Mouse (Mus musculus): Measurements from ENCODE around the gene Efcab9.

Gene Efcab9

DNA sequence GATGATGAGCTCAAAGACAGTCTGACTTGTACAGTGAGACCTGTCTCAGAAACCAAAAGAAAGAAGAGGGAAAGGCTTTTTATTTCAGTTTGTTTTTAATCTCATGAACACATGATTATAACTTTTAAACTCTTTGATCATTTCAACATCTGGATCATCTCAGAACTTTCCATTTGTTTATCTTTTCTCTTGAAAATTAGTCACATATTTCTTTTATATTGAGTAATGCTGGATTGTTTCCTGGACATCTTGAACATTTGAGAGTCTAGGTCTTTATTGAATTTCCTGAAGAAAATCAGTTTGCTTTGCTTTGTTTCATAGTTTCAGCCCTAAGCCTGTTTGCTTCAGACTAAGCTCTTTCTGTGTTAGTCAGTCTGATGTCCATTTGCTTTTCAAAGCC, 43.5 kb downstream of the Efcab9 start:
- no peak for TF ChIP-seq POU5F1 (IDR thresholded peaks at IDR 0.05; ENCODE audit: borderline replicate concordance, low read length)
- TF ChIP-seq NANOG (IDR thresholded peaks at IDR 0.05; ENCODE audit: borderline replicate concordance, low read length), result no peak
- TF ChIP-seq CTCF (conservative IDR thresholded peaks at IDR 0.05; ENCODE audit: low read length), result no peak
- no peaks in the 10 kb centered on the region for H3K27me3 ChIP-seq (ENCODE audit: insufficient read depth, low read length)
- H3K9me3 ChIP-seq (ENCODE audit: low read length), result no peaks in the 10 kb centered on the region
- H3K4me3 ChIP-seq (replicated peaks; ENCODE audit: low read length), result no peak overlapping the region
- H3K36me3 ChIP-seq (ENCODE audit: insufficient read depth, low read length), result no peaks in the 10 kb centered on the region
- 0 out of 2 replicates have a peak, but pooled peaks cover 4% of the 10 kb centered on the region for H3K4me1 ChIP-seq (replicated peaks; ENCODE audit: low read depth, low read length)

DNA sequence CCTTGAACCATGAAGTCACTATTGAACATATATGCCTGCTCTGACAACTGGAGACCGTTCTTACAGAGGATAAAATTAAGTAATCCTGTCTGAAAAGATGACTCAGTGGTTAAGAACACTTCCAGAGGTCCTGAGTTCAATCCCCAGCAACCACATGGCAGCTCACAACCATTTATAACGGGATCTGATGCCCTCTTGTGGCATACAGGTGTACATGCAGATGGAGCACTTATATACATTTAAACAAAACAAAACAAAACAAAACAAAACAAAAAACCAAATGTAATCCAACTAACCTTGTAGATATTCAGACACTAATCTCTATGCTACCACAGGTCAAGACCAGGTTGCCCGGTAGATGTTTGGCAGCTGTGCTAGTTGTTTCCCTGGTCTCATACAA, 44.4 kb downstream of the Efcab9 start:
- Histone ChIP-seq H3K4me3 (replicated peaks; ENCODE audit: low read length) (no peak overlapping the region), H3K9me3 (ENCODE audit: low read length) (no peaks in the 10 kb centered on the region), H3K4me1 (replicated peaks; ENCODE audit: low read depth, low read length) (0 out of 2 replicates have a peak, but pooled peaks cover 4% of the 10 kb centered on the region), H3K36me3 (ENCODE audit: insufficient read depth, low read length) (no peaks in the 10 kb centered on the region), H3K27me3 (ENCODE audit: insufficient read depth, low read length) (no peaks in the 10 kb centered on the region)
- TF ChIP-seq POU5F1 (IDR thresholded peaks at IDR 0.05; ENCODE audit: borderline replicate concordance, low read length), result no peak
- TF ChIP-seq NANOG (IDR thresholded peaks at IDR 0.05; ENCODE audit: borderline replicate concordance, low read length), result no peak
- TF ChIP-seq CTCF (conservative IDR thresholded peaks at IDR 0.05; ENCODE audit: low read length), result peak; percentile 63

DNA sequence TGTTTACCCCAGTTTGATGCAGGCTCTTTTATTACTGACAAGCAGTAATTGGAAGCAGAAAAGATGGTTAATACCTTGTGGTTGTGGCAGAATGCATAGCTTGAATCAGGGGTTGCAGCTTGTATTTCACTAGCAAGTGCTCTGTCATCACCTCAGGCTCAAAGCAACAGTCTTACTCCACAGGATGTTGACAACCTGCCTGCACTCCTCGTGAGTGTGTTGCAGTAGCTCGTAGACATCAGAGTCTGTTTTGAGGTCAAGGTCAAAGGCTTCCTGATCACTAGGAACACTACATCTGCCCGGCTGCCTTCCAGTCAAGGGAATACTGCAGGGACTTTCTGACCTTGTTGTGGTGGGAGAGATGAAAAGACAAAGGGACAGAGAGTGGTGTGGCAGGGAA, 45.3 kb downstream of the Efcab9 start:
- H3K9me3 ChIP-seq (ENCODE audit: low read length), result no peaks in the 10 kb centered on the region
- TF ChIP-seq POU5F1 (IDR thresholded peaks at IDR 0.05; ENCODE audit: borderline replicate concordance, low read length) (no peak), NANOG (IDR thresholded peaks at IDR 0.05; ENCODE audit: borderline replicate concordance, low read length) (no peak), CTCF (conservative IDR thresholded peaks at IDR 0.05; ENCODE audit: low read length) (no peak)
- no peaks in the 10 kb centered on the region for H3K27me3 ChIP-seq (ENCODE audit: insufficient read depth, low read length)
- H3K4me3 ChIP-seq (replicated peaks; ENCODE audit: low read length), result no peak overlapping the region
- H3K36me3 ChIP-seq (ENCODE audit: insufficient read depth, low read length), result no peaks in the 10 kb centered on the region
- H3K4me1 ChIP-seq (replicated peaks; ENCODE audit: low read depth, low read length), result 0 out of 2 replicates have a peak, but pooled peaks cover 4% of the 10 kb centered on the region

DNA sequence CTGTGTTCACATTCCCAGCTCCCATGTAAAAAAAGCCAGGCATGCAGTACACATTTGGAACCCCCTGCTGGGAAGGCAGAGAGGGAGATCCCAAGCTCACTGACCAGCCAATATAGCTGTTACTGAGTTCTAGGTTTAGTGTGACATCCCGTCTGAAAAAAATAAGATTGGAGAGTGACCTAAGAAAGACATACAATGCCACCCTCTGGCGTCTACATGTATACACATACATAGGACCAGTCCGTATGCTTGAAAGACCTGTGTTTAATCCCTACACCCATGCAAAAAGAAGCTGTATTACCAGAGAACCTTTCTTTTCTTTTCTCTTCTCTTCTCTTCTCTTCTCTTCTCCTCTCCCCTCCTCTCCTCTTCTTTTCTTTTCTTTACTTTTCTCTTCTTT, 46.6 kb downstream of the Efcab9 start:
- TF ChIP-seq NANOG (IDR thresholded peaks at IDR 0.05; ENCODE audit: borderline replicate concordance, low read length) (no peak), POU5F1 (IDR thresholded peaks at IDR 0.05; ENCODE audit: borderline replicate concordance, low read length) (no peak)
- Histone ChIP-seq H3K36me3 (ENCODE audit: insufficient read depth, low read length) (no peaks in the 10 kb centered on the region), H3K27me3 (ENCODE audit: insufficient read depth, low read length) (no peaks in the 10 kb centered on the region), H3K4me1 (replicated peaks; ENCODE audit: low read depth, low read length) (0 out of 2 replicates have a peak, but pooled peaks cover 4% of the 10 kb centered on the region), H3K4me3 (replicated peaks; ENCODE audit: low read length) (no peak overlapping the region), H3K9me3 (ENCODE audit: low read length) (no peaks in the 10 kb centered on the region)

DNA sequence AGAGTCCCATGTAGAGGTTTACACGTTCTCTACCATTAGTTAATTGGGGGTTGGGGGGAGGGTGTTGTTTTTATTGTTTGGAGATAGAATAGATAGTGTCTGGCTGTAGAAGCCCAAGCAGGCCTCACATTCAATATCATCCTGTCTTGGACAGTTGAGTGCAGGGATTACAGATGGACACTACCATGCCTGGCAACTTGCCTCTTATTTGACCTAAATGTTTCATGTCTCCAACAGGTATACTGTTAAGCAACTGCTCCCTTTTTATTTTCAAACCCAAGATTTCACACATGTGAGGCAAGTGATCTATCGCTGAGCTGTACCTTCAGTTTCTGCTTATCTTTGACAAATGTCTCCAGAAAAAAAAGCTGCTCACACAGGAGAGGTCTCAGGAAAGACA, 50.4 kb downstream of the Efcab9 start:
- Histone ChIP-seq H3K9me3 (ENCODE audit: low read length) (no peaks in the 10 kb centered on the region), H3K36me3 (ENCODE audit: insufficient read depth, low read length) (no peaks in the 10 kb centered on the region), H3K27me3 (ENCODE audit: insufficient read depth, low read length) (no peaks in the 10 kb centered on the region), H3K4me1 (replicated peaks; ENCODE audit: low read depth, low read length) (0 out of 2 replicates have a peak, but pooled peaks cover under 1% of the 10 kb centered on the region), H3K4me3 (replicated peaks; ENCODE audit: low read length) (no peak overlapping the region)
- TF ChIP-seq CTCF (conservative IDR thresholded peaks at IDR 0.05; ENCODE audit: low read length) (no peak), POU5F1 (IDR thresholded peaks at IDR 0.05; ENCODE audit: borderline replicate concordance, low read length) (no peak), NANOG (IDR thresholded peaks at IDR 0.05; ENCODE audit: borderline replicate concordance, low read length) (no peak)

DNA sequence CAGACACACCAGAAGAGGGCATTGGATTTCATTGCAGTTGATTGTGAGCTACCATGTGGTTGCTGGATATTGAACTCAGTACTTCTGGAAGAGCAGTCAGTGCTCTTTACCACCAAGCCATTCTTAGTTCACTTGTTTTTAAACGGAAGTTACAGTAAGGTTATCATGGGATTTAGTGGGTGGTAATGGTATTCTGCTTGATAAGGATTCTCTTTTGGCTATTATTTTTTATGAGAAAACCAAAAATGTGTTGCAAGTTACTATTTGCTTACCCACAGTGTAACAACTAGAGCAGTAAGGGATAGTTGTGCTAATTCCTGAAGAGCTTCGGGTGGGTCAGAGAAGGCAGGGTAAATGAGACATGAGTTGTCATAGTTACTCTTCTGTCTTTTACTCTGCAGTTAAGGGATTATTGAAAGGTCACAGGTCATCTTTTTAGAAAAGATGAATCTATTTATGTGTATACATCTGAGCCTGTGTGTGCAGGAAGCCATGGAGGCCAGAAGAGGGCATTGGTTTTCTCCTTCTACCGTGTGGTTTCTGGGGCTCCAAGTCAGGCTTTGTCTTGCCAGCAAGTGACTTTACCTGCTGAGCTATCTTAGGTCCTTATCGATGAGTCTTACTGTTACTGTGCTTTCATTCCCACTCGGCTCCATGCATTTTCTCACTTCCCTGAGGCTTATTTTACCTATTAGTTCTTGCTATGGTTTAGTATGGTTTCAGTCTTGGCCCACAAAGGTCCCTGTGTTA, 56.2 kb downstream of the Efcab9 start:
- Histone ChIP-seq H3K27me3 (ENCODE audit: insufficient read depth, low read length) (no peaks in the 10 kb centered on the region), H3K36me3 (ENCODE audit: insufficient read depth, low read length) (no peaks in the 10 kb centered on the region), H3K4me3 (replicated peaks; ENCODE audit: low read length) (no peak overlapping the region), H3K4me1 (replicated peaks; ENCODE audit: low read depth, low read length) (0 out of 2 replicates have a peak, but pooled peaks cover 5% of the 10 kb centered on the region), H3K9me3 (ENCODE audit: low read length) (no peaks in the 10 kb centered on the region)
- TF ChIP-seq POU5F1 (IDR thresholded peaks at IDR 0.05; ENCODE audit: borderline replicate concordance, low read length) (no peak), NANOG (IDR thresholded peaks at IDR 0.05; ENCODE audit: borderline replicate concordance, low read length) (no peak), CTCF (conservative IDR thresholded peaks at IDR 0.05; ENCODE audit: low read length) (no peak; the same call in 1 of the 2 replicates)

DNA sequence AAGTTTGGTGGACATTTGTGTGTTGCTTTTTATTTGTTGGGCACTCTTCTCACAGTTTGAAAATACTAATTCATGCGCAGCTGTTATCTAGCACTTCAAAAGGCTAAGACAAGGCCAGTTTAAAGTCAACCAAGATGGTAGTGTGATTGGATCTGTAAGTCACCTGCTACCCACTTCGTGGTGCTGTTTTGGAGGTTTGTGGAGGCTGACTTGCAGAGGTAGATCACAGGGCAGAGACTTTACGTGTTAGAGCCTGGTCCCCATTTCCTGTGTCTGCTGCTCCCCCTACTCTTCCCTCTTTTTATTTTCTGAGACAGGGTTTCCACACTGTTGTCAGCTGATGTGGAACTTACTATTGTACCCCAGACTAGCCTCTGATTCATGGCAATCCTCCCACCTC, 57.2 kb downstream of the Efcab9 start:
- H3K27me3 ChIP-seq (ENCODE audit: insufficient read depth, low read length), result no peaks in the 10 kb centered on the region
- H3K4me1 ChIP-seq (replicated peaks; ENCODE audit: low read depth, low read length), result 0 out of 2 replicates have a peak, but pooled peaks cover 5% of the 10 kb centered on the region
- H3K36me3 ChIP-seq (ENCODE audit: insufficient read depth, low read length), result no peaks in the 10 kb centered on the region
- no peaks in the 10 kb centered on the region for H3K9me3 ChIP-seq (ENCODE audit: low read length)
- TF ChIP-seq CTCF (conservative IDR thresholded peaks at IDR 0.05; ENCODE audit: low read length) (no peak), POU5F1 (IDR thresholded peaks at IDR 0.05; ENCODE audit: borderline replicate concordance, low read length) (no peak), NANOG (IDR thresholded peaks at IDR 0.05; ENCODE audit: borderline replicate concordance, low read length) (no peak)
- no peak overlapping the region for H3K4me3 ChIP-seq (replicated peaks; ENCODE audit: low read length)
